Mouse (Mus musculus): ENCODE data around the gene Pea15a.

Pea15a gene

GRCm38 (mm10) chr1:172204814-172205740, 1.5 kb downstream of the Pea15a start:
- peak; percentile 66 to 75 for DNase-seq

GRCm38 (mm10) chr1:172204033-172204813, 2.4 kb downstream of the Pea15a start:
- DNase-seq = peak; percentile 47 to 51

DNA sequence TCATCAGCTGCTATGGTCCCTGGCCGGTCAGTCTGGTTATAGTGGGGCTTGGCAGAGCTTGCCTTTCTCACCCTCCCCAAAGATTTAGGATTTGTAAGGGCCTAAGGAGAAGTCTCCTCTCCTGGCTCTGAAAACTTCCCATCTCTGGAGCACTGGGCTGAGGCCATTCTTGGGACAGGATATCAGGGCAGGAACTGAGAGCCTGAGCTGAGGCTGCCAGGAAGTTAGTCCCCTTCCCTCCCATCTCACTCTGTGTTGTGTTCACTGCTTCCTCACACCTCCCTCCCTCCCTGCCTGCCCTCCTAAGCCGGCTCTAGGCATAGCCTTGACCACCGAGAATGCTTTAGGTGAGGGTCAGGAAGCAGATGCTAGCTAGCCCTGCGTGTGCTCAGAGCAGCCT, 3.0 kb downstream of the Pea15a start:
- peak in 1 of 2 experiments; percentile 31 for DNase-seq

GRCm38 (mm10) chr1:172202894-172203522, 3.6 kb downstream of the Pea15a start:
- DNase-seq = peak in 1 of 2 experiments; percentile 32

- DNase-seq = peak; percentile 82 to 87
These were observed 4.4 kb downstream of the Pea15a start for GRCm38 (mm10) chr1:172201967-172202880.

DNA sequence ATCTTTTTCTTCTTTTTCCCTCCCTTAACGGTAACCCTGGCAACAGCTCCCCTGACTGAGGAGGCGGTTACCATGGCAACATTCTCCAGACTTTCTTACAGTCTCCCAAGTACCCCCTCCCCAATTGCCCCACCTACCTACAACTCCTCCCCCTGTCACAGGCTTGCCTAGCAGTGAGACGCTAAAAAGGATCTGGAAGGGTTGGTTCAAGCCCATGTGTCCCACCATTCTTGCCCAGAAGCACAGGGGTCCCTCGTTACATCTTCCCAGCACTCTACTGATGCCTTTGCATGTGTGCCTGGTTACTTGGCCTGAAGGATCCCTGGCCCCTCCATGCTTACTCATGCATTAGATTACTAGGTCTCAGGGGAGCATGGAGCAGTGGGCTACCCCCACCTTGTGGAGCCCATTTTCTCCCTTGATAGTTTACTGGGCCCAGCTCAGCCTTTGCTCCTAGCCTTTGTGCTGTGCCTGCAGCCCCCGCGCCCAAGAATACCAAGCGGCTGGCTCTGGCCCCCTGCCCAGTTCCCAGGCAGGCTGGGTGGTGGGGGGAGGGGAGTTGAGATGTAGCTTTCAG, 5.6 kb downstream of the Pea15a start:
- DNase-seq = peak; percentile 56 to 69

GRCm38 (mm10) chr1:172200161-172200560, 6.4 kb downstream of the Pea15a start:
- no peak for DNase-seq

- no peak for DNase-seq
These were observed 7.6 kb downstream of the Pea15a start for GRCm38 (mm10) chr1:172198996-172199395.

DNA sequence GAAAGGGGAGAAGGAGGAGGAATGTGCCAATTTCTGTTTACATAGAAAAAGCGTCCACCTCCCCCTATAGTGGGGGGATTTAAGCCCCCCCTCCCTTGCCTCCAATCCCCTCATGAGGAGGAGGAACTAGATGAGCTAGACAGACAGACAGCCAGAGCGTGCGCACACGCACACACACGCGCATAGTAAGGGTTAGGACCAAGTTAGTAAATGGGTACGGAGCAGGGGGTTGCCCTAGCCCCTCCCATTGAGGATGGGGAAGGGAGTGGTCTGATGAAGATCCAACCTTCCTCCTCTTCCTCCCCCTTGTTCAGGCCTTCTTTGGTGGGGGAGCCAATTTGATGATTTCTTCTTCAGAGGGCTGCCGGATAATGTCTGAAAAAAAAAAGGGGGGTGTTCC, 8.3 kb downstream of the Pea15a start:
- DNase-seq = peak in 1 of 2 experiments; percentile 23

- DNase-seq = peak; percentile 64 to 72
These were observed 8.8 kb downstream of the Pea15a start for GRCm38 (mm10) chr1:172197851-172198250.

- DNase-seq = no peak
These were observed 9.5 kb downstream of the Pea15a start for GRCm38 (mm10) chr1:172197146-172197545.

DNA sequence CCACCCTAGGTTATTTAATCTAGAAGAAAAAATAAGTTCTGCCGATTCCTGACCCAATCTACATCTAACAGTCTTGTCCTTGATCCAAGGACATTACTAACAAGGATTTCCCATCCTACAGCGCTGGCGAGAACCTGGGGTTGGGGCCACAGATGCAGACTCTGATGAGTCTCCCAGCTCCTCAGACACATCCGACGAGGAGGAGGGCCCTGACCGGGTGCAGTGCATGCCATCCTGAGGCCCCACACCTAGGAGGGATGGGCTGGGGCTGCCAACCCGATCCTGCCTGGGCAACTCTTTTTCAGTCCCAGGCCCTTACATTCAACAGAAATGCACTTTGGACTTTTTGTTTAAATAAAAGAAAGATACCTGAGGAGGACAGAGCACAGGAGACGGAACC, 12.2 kb downstream of the Pea15a start:
- no peak for DNase-seq

DNA sequence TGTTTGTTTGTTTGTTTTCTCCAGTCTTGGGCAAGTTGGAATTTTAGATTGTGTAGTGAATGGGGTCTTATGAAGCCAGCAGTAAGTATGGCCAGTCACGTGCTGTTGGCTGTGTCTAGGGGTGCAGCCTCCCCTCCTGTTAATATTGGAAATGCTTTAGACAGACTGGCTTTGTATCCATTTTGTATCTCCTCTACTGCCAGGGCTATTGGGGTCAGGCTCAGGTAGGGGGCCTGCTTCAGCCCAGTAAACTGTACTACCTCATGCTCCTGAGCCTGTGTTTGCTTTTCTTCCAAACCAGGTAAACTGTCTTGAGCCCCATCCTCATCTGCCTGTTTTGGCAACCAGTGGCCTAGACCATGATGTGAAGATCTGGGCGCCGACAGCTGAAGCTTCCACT, 14.4 kb downstream of the Pea15a start:
- DNase-seq = peak; percentile 30 to 33

- DNase-seq = no peak
These were observed 15.0 kb downstream of the Pea15a start for GRCm38 (mm10) chr1:172191578-172191977.

- DNase-seq = peak in 1 of 2 experiments; percentile 44
These were observed 17.7 kb downstream of the Pea15a start for GRCm38 (mm10) chr1:172188891-172189290.

DNA sequence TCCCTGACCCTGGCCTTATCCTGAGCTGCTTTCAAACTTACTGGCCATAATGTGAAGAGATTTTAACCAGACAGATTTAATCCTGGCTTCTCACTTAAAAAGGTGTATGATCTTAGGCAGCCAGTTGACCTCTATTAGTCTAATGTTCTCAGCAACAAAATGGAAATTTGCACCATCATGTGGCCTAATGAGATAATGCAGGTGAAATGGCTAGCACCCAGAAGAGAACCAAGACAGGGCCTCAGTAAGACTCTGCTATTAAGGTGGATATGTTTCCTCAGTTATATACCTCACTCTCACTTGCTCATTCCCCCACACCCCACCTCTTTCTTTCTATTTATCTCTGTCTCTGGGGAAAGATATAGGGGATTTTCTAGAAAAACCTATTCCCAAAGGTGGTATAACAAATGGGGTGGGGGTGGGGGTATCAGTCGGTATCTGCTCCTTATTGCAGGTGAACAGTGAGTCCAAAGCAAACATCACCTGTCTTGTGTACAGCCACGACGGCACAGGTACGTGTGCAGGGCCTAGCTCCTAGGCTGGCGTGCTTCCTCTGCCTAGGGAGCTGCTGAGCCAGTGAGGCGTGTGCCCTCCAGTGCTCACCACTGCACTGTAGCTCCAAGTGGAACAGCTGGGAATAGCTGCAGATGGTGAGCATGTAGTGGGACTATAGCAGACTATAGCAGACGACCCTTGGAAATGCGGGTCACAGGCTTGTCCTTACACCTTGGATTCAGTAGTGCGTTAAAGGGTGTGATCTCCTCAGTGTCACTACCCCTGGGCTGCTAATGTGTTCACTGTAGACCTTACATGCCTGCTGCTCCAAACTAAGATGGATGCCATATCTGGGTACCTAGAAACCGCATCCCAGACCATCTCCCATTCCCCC, 20.0 kb downstream of the Pea15a start:
- no peak for DNase-seq

- no peak for DNase-seq
These were observed 22.7 kb downstream of the Pea15a start for GRCm38 (mm10) chr1:172183915-172184314.

DNA sequence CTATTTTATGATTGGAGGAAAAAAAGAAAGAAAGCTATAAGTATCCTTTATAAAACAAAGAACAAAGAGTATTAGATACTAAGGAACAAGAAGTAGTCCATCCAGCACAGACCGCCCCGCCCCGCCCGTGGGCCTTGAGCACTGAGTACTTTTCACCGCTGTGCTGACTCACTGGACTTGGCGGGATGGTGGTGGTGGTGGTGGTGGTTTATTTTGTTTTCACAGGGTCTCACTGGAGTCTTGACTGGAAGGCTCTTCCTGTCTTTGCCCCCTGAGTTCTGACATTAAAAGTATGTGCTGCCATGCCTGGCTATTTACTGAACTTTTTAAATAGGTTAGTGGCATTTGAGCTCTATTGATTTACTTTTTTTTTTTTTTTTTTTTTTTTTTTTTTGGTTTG, 23.5 kb downstream of the Pea15a start:
- DNase-seq = no peak

DNA sequence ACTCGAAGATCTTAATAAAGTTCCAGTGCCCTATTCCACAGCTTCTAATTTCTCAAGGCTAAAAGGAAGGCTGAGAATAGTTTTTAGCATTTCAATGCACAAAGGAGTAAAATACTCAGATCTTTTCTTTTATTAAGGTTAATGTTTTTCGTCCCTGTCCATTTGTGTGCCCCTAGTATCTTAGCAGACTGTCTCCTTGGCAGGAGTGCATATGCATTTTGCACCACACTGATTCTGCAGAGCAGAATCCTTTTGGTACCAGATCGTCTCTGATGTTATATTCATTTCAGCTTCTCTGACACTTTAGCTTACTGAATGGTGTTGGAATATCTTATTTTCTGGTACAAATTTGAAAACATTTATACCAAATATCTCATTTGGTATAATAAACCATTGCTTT, 24.8 kb downstream of the Pea15a start:
- DNase-seq = peak in 1 of 2 experiments; percentile 44

DNA sequence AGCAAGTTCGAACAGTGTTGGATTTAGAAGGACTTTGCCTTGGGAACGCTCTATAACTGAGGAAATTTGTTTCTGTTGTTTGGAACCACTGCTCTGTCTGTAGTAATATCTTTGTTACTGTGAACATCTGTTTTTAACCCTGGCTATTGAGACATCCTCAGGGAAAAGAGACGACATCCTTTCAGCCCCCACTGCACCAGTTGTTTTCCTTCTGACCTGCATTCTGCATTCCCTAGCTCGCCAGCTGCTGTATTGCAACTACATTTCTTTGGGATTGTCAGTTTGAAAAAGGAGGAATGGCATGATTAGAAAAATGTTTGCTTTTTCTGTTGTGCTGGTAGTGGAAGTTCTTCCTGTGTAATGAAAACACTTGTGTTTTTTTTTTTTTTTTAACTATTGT, 25.7 kb downstream of the Pea15a start:
- no peak for DNase-seq

DNA sequence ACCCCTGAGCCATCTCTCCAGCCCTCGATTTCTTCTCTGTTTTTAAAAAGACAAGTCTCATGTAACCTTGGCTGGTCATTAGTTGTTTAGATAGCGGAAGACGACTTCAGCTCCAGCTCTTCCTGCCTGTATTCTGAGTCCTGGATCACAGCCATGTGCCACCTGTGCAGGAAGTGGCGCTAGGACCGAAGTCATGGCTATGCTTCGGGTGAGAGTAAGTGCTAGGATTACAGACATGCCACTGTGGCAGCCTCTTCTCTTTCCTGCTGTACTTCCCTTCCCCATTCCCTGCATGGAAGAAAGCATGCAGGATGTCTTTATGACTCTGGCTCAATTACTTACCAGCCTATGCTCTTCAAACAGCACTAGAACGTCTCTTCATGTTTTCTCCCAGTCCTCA, 27.5 kb downstream of the Pea15a start:
- DNase-seq = peak; percentile 45 to 47

Measured in cerebellum, adult 18-20 months (tissue).